Mouse (Mus musculus): ENCODE measurements at regions not wholly inside any gene's neighbourhood (a gene's known extent, or its start where the extent isn't known, plus 50 kb on each side); places are given as distances from the start of the nearest gene placed in this dataset.

DNA sequence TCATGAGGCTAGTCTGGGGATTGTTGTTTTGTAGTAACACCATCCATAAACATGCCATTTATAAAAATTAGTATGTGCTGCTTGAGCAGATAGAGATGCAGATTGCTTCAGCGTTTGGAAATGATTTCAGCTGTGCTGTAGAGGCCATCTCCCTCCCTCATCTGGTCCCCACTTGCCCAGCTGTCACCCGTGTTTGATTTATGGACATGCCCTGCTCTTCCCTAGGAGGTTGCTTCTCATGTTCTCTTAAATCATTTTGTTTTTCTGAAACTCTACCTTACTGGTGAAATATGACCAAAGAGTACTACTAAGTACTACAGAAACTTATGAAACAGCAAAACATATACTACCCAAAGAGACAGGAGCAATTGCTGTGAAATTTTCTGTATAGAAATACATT is 284.7 kb upstream of the N6amt1 start:
- DNase-seq (ENCODE audit: low read depth), result no peak

DNA sequence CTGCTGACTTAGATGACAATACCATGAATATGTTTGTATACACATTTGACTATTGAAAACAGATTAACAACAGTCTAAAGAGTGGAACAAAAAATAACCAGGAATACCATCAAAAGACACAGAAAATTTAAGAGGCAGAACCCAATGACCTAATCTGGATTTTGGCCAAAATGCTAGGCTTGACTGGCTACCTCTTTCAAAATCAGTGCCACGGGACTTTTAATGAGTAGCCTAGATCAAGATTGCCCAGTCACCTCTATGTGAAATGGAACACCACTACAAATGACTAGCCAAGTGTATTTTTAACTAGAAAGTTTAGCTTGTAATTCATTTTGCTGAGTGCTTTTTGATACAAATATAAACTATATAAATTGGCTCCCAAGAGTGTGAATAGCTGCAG is 286.0 kb upstream of the N6amt1 start:
- DNase-seq (ENCODE audit: low read depth), result no peak

DNA sequence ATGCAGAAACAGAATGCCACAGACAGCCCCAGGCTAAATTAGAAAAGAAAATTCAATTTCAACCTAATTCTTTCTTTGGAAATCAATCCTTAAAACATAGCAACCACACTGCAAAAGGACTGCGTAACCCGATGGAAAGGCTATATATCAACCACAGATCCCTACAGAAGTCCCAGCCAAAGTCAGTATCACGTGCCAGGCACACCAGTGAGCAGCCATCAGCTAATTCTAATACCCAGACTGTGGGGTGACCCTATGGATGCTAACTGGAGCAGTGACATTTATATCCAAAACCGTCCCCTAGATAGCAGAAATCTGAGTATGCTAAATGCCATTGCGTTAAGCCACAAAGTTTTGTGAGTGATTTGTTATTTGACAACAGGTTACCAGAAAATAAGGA is 286.5 kb upstream of the N6amt1 start:
- DNase-seq (ENCODE audit: low read depth), result no peak

DNA sequence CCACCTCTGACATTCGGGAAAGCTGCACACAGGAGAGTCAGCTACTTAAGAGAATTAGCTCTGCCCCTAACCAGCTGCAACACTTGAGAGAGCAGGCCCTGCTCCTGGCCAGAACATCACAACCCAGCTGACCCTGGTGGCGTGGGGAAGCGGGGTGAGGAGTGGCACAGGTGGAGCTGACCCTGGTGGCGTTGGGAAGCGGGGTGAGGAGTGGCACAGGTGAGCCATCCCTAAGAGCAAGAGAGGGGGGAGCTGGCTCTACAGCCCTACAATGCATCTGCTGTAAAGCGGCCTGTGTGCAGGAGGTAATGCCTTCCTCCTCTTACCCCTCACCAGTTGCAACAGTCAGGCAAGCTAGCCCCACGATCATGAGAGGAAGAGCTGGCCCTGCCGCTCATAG is 293.5 kb upstream of the N6amt1 start:
- no peak for DNase-seq (ENCODE audit: low read depth)

DNA sequence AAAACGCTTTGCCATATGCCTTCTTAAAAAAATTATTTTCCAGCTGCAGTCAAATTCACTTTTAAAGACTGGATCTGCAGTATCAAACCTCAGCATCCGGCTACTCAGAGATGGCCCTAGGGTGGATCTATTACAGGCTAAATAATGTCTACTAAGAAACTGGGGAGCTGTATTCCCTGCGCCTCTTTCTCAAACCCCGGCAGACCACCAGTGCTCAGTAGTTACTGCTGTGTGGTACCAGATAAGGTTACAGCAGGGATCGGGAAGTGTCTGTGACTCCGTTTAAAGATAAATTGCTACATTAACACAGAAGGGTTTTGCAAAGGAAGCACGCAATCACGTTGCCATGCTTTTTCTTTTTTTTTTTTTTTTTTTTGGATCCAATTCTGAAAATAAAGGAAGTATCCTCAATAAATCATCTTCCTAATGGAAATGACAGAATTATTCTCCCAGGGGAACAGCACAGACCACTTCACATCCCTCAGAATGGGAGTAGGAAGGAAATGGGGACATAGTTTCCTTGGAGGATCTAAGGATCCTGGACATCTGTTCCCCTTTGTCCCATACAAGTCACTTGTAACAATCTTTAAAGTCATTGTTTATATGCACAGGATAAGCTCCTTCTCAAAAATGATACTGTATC is 304.1 kb upstream of the N6amt1 start:
- no peak for DNase-seq (ENCODE audit: low read depth)

DNA sequence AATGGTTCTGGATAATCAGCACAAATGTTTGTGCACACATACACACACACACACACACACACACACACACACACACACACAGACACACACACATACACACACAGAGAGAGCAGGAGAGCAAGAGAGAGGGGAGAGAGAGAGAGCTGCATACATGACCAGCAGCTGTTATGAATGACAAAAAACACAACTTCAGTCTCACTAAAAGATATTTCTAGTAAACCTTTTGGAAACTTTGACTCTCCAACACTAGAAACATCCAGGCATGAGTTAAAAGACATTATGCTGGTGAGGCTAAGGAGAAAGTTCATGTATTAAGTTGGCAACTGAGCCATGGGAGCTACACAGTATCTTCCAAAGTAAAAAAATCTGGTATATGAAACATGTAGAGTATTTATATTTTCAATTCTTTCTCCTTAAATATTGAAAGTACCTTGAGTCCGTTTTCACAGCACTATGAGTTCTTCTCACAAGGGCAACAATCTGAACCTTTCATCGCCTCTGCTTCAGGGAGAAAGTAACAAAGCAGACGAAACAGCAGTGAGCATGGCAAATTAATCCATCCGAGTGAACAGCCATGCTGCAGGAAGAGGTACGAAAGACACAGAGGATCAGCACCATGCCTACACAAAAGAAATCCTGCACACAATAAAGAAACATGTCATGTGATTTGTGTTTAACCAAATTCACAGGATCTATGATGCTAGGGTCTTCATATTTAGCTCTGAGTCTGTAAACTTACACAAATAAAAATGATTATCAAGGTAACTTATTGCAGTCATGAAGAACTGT is 309.0 kb upstream of the N6amt1 start:
- no peak for DNase-seq (ENCODE audit: low read depth)

DNA sequence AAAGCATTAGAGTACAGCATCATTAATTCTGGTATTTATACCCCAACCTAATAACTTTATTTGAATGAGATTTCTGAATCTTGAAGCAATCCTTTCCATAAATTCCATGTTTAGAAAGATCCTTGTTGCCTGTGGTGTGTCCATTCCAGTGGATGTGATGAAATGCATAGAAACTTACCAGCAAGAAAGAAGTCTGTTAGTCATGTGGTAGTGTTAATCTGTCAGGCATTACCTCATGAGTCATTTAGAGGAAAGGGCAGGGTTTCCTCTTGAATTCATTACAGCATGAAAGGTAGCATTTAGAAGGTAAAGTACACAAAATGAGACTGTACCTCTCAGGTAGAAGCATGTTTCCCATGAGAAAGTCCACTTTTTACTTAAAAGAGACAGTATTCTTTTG is 310.3 kb upstream of the N6amt1 start:
- no peak for DNase-seq (ENCODE audit: low read depth)

DNA sequence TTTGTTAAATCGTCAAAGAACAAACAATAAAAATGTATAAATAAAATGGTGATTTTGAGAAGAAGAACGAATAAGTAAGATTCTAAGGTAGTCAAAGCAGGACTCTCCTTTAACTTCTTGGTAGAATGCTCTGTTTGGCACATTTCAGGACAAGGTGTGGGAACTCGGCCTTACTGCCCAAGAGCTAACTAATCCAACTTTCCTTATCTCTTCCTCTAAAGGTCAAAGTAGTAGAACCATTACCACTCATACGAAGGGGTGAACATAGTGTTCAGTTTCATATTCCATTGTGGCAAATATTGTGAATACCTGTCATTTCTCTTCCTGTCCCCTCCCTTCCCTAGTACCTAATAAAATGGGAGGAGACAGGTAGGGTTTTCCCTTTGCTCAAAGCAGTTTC is 313.6 kb upstream of the N6amt1 start:
- DNase-seq (ENCODE audit: low read depth), result no peak

DNA sequence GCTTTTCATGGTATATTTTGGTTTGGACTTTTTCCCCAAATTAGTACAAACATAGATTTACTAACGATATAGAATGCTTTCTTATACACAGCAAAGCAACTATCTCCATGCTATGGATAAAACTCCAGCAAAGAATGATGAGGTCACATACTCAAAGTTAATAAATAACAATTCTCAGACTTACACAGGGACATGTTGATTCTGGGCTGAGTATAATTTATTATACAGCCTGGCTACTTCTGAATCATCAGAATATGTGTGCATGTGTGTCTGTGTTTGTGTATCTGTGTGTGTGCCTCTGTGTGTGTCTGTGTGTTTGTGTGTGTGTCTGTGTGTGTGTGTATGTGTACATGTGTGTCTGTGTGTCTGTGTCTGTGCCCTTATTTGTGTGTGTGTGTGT is 314.1 kb upstream of the N6amt1 start:
- no peak for DNase-seq (ENCODE audit: low read depth)

DNA sequence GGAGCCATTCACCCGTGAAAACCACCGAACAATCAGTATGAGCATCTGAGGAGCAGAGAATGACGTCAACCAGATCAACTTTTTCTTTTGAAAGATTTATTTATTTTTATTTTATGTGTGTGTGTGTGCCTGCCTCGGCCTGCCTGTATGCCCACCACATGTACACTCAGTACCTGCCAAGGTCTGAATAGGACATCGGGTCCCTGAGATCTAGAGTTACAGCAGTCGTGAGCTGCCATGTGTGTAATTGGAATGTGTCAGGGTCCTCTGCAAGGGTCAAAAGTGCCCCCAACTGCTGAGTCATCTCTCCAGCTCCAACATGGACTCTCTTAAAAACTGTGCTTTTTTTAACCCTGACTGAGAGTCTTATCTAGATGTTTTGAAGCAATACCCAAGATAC is 316.9 kb upstream of the N6amt1 start:
- DNase-seq (ENCODE audit: low read depth), result no peak

DNA sequence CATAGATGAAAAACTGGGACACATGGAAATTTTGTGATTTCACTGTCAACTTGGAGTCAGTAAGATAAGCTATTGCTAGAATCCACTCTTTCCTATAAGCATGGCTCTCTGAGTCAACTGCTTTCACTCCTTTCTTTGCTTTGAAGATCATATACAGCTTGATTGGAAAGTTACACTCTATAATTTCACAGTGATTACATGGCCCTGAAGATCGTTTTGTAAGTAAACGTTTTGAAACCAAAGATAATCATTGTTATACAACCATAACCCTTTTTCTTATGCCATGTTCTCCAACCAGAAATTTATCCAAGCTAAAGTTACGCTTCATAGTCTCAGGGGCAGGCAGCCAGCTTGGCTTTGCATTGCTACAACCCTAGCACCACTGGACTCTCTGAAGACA is 322.1 kb upstream of the N6amt1 start:
- DNase-seq (ENCODE audit: low read depth), result no peak

DNA sequence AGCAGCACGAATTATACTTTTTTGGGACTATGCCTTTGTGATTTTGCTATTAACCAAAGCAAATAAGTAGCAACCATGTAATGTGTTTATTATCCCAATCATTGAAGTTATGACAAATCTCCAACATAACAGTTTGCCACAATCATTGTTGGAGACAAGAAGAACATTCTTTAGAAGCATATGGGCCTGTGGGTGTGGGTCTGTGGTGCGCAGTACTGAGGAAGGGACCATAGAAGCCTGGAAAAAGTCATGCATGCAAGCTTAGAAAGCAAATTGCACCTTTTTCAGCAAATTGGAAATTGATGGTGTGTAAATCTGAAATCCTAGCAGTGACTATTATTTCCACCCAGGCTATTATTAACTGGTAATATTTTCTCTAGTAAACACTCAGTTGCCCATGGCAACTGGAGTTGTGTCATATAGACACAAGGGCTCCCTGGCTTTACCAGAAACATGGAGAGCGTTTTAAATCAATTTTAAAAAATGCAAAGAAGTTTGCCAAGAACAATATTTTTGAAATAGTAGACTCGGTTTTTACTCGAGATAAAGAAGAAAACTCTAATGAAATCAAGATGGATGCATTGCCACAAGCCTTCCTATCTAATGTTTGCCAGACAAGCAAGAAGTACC is 325.4 kb upstream of the N6amt1 start:
- DNase-seq (ENCODE audit: low read depth), result no peak

DNA sequence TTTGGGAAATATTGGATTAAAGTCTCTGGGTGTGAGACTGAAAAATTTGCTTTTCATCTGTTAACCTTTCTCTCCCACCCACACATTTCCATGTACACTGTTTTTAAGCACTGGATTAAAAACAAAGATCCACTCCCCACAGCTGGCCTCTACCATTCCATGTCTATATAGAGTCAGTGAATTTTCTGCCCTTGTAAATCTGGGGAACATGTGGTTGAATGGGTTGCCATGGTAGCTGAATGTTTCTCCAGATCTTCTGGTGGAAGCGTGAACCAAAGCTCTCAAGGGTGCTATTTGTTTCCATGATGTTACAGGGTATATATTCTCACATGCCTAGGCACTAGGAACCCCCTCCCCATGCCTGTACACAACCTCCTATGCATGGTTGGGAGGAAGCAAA is 326.4 kb upstream of the N6amt1 start:
- no peak for DNase-seq (ENCODE audit: low read depth)

DNA sequence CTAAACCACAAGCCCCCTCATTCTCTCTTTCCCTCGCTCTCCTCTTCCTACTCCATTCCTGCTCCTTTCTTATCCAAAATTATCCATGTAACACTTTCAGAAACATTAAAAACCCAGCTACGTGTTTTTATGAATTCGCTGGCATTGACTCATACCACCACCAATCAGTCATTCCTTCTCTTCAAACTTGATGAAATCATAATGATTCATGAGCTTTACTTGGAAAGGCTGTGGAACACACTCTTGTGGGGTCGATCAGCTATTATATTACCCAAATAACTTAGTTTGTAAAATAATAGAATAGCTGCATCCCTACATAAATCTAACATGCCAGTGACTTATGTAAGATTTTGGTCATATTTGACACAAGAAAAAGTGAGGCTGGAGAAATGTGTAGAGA is 331.9 kb upstream of the N6amt1 start:
- no peak for DNase-seq (ENCODE audit: low read depth)

DNA sequence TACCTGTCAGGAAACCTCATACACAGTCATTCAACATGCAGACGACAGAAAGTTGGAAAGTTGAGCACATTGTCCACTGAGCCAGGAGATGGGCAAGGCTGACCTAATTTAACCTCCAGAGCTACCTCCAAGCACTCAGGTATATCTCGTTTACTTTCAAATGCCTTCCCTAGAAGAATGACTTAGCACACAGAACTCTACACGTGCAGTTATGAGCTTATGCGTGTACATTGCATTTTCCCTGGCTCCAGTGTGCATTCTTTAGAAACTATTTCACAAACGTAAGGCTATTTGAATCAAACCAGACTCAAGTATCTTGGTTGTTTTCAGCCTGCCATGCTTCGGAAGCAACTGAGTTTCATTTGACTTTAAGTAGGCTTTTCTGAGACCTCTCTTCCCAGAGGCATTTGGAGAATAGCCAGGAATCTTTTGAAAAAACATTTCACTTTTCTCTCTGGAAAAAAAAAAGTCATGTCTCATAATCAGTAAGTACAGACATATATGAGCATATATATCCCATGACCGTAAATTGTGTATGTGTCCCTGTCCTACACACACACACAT is 336.8 kb upstream of the N6amt1 start:
- DNase-seq (ENCODE audit: low read depth), result no peak

DNA sequence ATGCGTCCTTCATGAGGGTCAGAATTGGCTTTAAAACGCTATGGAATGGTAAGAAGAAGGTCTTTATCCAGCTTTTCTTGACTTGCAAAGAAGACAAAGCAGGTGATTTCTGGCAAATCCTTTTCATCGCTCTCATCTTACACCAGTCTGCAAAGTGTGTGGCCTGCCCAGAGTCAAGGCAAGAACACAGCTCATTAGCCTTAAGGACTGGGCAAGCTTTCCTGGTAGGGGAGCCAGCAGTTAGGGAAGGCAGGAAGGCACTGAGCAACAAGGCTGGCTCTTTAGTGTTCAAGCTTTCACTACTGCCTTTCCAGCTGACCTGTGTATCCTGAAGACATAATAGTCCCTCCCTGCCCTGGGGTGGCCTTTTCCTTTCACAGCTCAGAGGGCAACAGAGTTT is 352.4 kb upstream of the N6amt1 start:
- no peak for DNase-seq (ENCODE audit: low read depth)

DNA sequence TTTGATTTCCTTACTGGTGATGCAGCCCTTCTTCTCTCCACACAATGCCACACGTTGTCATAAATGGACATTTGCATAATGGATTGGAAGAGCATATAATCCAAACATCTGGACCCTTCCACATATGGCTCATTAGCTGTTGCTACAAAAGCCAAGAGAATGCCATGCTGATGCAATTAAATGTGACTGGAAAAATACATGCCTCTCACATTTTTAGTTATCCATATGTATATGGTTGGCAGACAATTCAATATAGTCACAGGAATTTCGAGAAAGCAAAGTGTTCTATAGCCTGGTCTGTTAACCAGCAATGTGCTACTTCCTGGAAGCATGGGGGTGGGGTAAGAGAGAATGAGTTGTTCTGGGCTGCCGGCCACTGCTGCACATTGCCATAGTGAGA is 352.9 kb upstream of the N6amt1 start:
- DNase-seq (ENCODE audit: low read depth), result no peak

DNA sequence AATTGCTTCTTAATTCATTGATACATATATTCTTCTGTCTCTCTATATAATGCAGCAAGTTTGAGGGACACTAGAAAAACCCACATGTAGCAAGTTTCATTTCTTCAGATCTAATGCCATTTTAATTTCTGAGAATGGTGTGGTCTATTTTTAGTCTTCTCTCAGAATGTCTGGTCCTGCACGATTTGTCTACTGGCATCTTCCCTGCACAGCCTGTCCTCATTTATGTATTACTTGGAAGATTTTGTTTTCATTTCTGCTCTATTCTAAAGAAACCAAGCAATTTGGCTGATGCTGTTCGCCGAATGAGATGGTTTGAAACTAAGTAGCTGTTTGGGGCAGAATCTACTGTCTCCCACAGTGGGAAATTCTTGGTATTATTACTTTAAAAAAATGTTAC is 382.3 kb upstream of the N6amt1 start:
- DNase-seq (ENCODE audit: low read depth), result no peak

DNA sequence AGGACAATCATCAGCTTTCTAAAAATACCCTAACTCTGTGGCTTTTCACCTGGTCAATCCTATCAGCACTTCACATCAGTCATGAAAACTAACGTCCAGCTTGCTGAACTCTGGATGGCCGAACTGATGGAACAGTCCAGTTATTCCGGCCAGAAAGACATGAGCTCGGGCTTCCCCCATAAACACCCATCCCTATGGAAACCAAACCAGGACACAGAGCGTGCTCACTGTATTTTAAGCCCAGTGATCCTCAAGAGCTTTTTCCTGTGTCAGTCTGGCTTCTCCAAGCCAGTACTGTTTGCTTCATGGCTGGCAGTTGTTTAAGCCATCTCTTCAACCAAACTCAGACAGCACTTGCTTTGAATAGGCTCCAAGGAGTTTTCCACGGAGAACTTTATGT is 404.3 kb upstream of the N6amt1 start:
- DNase-seq (ENCODE audit: low read depth), result no peak

DNA sequence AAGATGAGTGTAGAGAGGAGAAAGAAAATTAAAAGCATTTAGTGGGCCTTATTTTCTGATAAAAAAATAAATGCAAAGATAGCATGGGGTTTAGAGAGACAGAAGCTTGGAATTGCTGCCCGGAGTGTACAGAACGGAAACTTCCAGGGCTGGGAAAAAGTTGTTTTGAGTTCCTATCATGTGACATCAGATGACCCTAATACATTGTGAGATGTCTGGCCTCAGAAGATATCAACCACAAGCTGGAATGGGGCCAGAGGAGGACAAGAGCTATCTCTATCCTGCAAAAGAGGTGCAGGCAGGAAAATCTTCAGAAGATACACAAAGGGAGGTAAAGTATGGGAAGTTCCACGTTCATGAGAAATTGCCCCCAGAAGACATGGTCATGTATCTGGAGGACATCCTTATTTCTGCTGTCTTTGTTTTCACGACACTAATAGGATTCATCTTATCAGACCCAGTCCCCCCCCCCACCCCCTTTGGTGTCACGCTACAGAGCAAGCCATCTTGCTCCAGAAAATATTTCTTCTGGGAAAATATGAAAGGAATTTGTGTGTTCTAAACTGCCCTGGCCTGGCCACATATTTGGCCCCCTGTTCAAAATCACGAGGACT is 408.3 kb upstream of the N6amt1 start:
- no peak for DNase-seq (ENCODE audit: low read depth)

DNA sequence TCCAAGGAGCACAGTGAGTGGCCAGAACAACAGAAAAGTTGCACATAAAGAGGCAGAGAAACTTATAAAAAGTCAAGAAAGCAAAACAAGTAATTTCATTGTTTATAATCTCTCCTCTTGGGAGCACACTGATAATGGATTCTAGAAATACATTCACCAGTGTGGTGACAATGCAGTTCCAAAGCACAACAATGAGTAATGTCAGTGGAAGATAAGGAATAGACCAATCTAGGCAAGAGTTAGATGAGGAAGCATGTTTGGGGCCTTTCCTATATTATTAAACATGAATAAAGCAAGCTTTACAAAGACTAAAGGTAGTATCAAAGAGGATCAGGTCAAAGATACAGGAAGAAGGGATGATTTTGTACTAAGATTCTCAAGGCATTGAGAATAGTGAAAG is 408.9 kb upstream of the N6amt1 start:
- DNase-seq (ENCODE audit: low read depth), result no peak

DNA sequence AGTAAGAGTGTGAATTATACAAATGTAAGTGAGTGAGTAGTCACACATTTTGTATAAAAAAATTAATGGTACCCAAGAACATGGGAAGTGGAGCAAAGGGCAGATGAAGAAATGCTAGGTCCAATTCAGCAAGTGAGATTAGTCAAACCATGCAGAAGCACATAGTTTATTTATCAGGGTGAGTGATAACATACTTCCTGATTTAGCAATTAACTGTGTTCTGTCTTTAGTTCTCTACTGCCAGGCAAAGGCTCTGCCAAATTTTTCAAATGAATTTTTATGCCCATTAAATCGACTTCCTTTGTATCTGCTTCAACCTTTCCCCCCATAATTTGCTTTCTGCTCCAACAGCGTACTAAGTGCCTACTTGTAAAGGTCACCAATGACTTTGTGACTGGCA is 419.0 kb upstream of the N6amt1 start:
- DNase-seq (ENCODE audit: low read depth), result no peak

DNA sequence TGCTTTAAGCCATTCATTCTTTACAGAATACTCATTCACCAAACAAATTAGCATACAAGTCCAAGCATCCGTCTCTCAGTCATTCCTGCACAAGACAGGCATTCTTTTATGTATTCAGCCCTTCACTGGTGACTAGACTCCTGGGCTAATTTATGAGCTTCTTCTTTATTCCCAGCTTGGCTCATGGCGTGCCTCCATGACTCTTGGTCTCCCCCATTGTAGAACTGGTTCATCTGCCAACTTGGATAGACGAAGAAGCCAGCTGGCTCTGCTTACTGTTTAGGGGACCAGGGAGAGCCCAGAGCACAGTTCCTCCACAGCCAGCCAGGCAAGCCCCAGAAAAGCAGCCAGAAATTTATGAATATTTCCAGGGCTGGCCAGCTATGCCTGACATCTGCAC is 421.2 kb upstream of the N6amt1 start:
- DNase-seq (ENCODE audit: low read depth), result no peak
